In the genomic region with DNA sequence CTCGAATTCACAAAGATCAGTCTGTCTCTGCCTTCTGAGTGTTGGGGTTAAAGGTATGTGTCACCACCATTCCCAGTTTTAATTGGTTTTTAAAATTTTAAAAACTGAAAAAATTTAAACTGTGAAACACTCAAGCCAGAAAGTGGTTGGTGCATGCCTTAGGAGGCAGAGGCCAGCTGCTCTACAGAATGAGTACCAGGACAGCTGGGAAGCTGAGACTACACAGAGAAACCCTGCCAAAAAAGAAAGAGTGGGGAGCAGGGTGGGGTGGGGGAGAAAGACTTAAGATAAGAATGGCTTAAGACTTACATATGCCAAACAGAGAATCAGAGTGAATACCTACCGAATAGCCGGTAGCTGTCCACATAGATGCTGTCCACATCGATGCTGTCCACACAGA, we compare ENCODE assay signal across 10 mouse cellular contexts.
"Had no signal": no experiment of that assay in that cellular context is flagged by ENCODE, and none has a peak within 500 bp of the region (broad histone marks: within the 10 kb centered on the region; RNA-seq: fewer than 3 reads in every experiment).

No protein-coding gene starts in this region.

- H3K9ac ChIP-seq: limb, embryonic 13.5 days; liver, embryonic 14.5 days; midbrain, embryonic 12.5 days; stomach, embryonic 15.5 days had no signal

- H3K4me3 ChIP-seq: layer of hippocampus, adult 2 months; limb, embryonic 13.5 days; midbrain, embryonic 12.5 days; stomach, embryonic 15.5 days had no signal

- H3K36me3 ChIP-seq: limb, embryonic 13.5 days; stomach, embryonic 15.5 days had no signal

- DNase-seq: kidney, adult 8-10 months; kidney, postnatal 10 days; left cerebral cortex, postnatal 4 days; right cerebral cortex, adult 18-20 months; right cerebral cortex, postnatal 25 days had no signal

- H3K27ac ChIP-seq: layer of hippocampus, adult 2 months; limb, embryonic 13.5 days; liver, embryonic 14.5 days; midbrain, embryonic 12.5 days had no signal

- H3K4me2 ChIP-seq: limb, embryonic 13.5 days; midbrain, embryonic 12.5 days; stomach, embryonic 15.5 days had no signal

- H3K27me3 ChIP-seq: limb, embryonic 13.5 days; midbrain, embryonic 12.5 days; stomach, embryonic 15.5 days had no signal

- H3K9me3 ChIP-seq: limb, embryonic 13.5 days; midbrain, embryonic 12.5 days; stomach, embryonic 15.5 days had no signal
